Mouse (Mus musculus) megakaryocyte, embryonic 14.5 days (primary cell): ENCODE measurements around the gene Myo6. TPM values are rescaled to one million over a fixed set of nuclear protein-coding genes. Genes with fewer than 3 reads are reported as not detected.
"Not testable (repeated sequence)": the region's sequence is repeated elsewhere in the genome, so short reads cannot be mapped to it uniquely, and the experiment has no call there.

Source experiments
- H3K27me3 ChIP-seq: replicated peaks from 2 replicates; pipeline ENCODE3; 2012; ENCODE audit warnings: inconsistent platforms
- H3K36me3 ChIP-seq: replicated peaks from 2 replicates; pipeline ENCODE3; 2012; ENCODE audit warnings: low read length, inconsistent platforms, mixed read lengths
- H3K4me1 ChIP-seq: 2 replicates; pipeline ENCODE4 v1.6.1; 2012; ENCODE audit warnings: inconsistent platforms
- H3K4me3 ChIP-seq: replicated peaks from 2 replicates; pipeline ENCODE3; 2012; ENCODE audit warnings: moderate library complexity, mild to moderate bottlenecking, inconsistent platforms
- H3K9me3 ChIP-seq: 2 replicates; pipeline ENCODE4 v1.6.1; 2012; ENCODE audit warnings: inconsistent platforms
- FLI1 ChIP-seq: IDR thresholded peaks from 2 replicates; pipeline ENCODE4 v1.6.1; 2012; ENCODE audit warnings: low read length, inconsistent platforms, mixed read lengths
- GATA1 ChIP-seq: IDR thresholded peaks from 3 replicates; pipeline ENCODE4 v1.6.1; 2012; ENCODE audit warnings: mixed read lengths, low read length, inconsistent platforms, borderline replicate concordance
- polyA plus RNA-seq: library from polyadenylated mRNA; stranded (reverse); fragments of >175 nt; gene quantifications from 2 replicates; pipeline ENCODE4 v1.2.3, GENCODE M21; 2012; ENCODE audit warnings: low replicate concordance; ENCODE audit not compliant: insufficient read depth

Myo6 gene
- polyA plus RNA-seq, 1 experiment, result 25.5 TPM

DNA sequence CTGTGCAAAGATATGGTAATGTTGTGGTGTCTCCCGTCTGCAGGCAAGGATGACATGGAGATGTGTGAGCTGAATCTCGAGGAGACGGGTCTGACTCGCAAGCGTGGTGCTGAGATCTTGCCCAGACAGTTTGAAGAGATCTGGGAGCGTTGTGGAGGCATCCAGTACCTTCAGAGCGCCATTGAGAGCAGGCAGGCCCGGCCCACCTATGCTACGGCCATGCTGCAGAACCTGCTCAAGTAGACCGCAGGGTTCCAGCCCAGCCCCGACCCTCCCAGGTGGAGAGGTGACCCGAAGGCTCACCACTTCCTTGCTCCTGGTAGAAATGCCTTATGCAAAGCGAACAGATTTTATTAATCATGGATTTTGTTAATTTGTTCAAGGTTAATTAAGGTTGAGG, 142.8 kb downstream of the Myo6 start:
- Histone ChIP-seq H3K4me1 (no peaks in the 10 kb centered on the region), H3K4me3 (no peak overlapping the region), H3K27me3 (no peaks in the 10 kb centered on the region), H3K9me3 (no peaks in the 10 kb centered on the region), H3K36me3 (peaks cover 28% of the 10 kb centered on the region)
- TF ChIP-seq GATA1, result no peak
- no peak for TF ChIP-seq FLI1

DNA sequence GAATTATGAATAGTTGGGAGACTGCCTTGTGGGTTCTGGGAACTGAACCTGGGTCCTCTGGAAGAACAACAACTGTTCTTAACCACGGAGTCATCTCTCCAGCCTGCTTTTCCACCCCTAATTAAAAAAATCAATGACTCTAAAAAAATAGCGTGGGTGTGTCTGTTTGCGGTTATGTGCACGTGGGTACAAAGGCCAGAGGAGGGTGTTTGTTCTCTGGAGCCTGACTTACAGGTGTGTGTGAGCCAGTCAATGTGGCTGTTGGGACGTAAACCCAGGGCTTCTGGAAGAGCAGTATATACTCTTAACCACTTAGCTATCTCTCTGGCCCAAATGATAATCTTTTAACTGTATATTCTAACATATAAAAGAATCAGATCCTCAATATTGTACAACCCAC, 148.8 kb downstream of the Myo6 start:
- Histone ChIP-seq H3K9me3 (no peaks in the 10 kb centered on the region), H3K36me3 (peaks cover 9% of the 10 kb centered on the region), H3K4me3 (no peak overlapping the region), H3K27me3 (no peaks in the 10 kb centered on the region), H3K4me1 (no peaks in the 10 kb centered on the region)
- TF ChIP-seq GATA1, result no peak
- no peak for TF ChIP-seq FLI1

DNA sequence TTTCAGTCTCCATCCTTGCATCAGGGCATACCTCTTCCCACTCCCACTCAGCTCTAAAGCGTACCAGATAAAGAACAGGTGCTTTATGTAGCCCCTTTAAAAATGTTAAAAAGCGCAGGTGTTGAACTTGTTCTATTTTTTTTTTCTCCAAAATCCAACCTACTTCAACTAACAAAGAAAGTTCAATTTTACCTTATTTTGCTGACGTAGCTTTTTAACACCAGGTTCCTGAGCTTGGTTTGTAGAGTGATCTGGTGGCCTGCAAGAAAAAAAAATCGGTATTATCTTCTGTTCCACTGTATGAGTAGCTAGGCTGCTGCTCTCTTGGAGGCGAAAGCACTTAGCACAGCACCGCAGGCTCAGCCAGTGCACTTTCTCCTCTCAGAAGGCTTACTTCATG, 151.1 kb downstream of the Myo6 start:
- H3K36me3 ChIP-seq, result peaks cover 2% of the 10 kb centered on the region
- H3K4me3 ChIP-seq, result no peak overlapping the region
- H3K9me3 ChIP-seq, result no peaks in the 10 kb centered on the region
- TF ChIP-seq GATA1 (no peak), FLI1 (no peak)
- no peaks in the 10 kb centered on the region for H3K27me3 ChIP-seq
- H3K4me1 ChIP-seq, result no peaks in the 10 kb centered on the region

DNA sequence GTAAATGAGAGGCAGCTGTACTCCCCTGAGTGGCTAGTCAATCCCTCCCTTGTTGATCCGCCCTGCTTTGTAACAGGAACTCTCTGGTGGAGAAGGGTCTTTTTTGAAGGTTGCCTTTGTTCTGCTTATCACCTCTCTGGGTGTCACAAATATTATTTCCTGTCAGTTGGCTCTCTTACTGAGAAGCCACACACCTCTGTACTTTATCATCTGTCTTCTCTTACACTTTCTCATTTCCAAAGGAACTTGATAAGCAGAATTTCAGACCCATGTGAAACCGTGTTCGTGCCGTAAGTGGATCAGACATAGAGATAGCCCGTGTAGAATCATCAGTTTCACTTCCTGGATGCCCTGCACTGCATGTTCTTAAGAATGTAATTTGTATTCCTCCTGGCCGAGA, 153.2 kb downstream of the Myo6 start:
- no peaks in the 10 kb centered on the region for H3K27me3 ChIP-seq
- H3K36me3 ChIP-seq, result no peaks in the 10 kb centered on the region
- H3K4me1 ChIP-seq, result no peaks in the 10 kb centered on the region
- no peaks in the 10 kb centered on the region for H3K9me3 ChIP-seq
- H3K4me3 ChIP-seq, result no peak overlapping the region
- no peak for TF ChIP-seq GATA1

DNA sequence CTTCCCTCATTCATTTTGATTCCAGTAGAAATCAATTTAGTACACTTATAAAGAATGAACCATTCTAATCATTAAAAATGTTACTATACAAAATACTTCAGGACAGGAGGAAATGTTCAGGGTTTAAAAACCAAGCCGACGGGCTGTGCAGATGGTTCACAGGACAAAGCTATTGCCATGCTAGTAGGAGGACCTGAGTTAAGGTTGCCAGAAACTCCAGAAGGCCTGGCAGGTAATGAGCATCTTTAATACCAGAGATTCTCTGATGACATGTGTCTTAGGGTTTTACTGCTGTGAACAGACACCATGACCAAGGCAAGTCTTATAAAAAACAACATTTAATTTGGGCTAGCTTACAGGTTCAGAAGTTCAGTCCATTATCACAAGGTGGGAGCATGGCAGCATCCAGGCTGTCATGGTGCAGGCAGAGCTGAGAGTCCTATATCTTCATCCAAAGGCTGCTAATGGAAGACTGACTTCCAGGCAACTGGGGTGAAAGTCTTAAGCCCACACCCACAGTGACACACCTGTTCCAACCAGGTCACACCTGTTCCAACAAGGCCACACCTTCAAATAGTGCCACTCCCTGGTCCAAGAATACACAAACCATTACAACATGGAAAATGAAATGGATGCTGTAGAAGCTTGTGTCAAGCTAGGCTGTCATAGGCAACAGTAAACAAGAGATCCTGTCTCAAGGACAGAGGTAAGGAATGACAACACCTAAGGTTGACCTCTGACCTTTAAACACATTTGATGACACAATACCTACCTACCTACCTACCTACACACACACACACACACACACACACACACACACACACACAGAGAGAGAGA, 156.4 kb downstream of the Myo6 start:
- not testable (repeated sequence) for H3K9me3 ChIP-seq, H3K27me3 ChIP-seq, H3K4me3 ChIP-seq, H3K4me1 ChIP-seq, H3K36me3 ChIP-seq

DNA sequence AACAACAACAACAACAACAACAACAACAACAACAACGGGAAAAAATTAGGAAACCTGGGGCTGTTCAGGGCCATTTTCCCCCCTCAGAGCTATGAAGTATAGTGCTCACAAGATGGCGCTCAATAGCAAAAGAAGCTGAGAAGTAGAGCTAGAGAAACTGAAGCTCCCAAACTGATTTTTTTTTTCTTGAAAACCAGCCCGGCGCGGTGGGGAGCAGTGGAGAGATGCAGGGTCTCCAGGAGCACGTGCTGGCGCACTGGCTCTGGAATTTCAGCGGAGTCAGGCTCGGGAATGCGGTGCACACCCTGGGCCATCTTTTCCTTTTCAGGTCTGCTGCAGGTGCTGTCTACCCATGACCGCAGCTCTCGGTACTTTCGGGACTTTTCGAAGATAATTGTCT, 167.3 kb downstream of the Myo6 start:
- Histone ChIP-seq H3K36me3 (no peaks in the 10 kb centered on the region), H3K9me3 (no peaks in the 10 kb centered on the region), H3K4me3 (peak overlapping the region; percentile 88), H3K4me1 (peaks cover 15% of the 10 kb centered on the region), H3K27me3 (peaks cover 12% of the 10 kb centered on the region)
- TF ChIP-seq GATA1, result no peak
- TF ChIP-seq FLI1, result no peak

DNA sequence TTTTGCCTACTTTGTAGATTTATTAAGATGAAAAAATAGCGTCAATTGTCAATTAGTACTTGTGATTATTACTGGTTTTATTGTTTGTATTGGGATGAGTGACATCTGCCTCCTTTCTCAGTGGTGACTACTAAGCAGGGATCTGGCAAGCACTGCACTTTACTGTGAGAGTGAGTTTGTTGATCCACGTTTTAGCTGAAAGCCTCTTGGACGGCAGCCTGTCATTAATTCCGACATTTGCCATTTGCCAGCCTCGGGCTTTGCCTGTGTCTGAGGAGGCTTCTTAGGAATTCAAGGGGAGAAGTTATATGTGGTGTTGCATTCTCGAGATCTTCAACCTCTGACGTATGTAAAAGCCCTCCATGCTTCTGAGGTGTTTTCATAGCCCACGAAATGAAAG, 168.6 kb downstream of the Myo6 start:
- TF ChIP-seq GATA1, result no peak
- no peak for TF ChIP-seq FLI1
- Histone ChIP-seq H3K9me3 (no peaks in the 10 kb centered on the region), H3K36me3 (no peaks in the 10 kb centered on the region), H3K27me3 (peaks cover 12% of the 10 kb centered on the region), H3K4me3 (no peak overlapping the region), H3K4me1 (peaks cover 15% of the 10 kb centered on the region)

DNA sequence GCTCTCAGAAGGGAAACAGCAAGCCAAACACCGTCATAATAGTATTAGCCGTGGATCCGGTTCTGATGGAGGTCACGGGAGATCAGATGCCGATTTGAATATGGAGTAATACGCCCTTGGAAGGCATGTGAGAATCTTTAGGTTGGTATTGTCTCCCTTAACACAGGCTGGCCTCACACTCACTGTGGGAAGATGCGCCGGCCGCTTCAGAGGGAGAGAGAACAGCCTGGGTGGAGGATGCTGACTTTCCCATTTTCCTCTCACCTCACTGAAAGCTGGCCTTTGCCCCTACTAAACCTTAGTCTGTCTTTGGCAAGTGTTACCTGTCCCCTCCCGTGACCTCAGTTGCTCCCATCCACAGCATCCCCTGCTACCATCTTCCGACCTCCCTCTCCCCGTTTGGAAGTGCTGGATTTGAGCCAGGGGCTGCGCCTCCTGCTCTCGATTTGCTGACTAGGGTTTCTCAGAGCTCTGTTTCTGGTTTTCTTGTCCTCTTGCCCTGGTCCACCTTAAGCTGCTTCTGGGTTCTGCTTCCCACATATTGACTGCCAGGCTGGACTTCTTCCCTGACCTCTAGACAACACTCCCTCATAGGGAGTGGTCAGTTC, 169.3 kb downstream of the Myo6 start:
- TF ChIP-seq FLI1 (no peak), GATA1 (no peak)

DNA sequence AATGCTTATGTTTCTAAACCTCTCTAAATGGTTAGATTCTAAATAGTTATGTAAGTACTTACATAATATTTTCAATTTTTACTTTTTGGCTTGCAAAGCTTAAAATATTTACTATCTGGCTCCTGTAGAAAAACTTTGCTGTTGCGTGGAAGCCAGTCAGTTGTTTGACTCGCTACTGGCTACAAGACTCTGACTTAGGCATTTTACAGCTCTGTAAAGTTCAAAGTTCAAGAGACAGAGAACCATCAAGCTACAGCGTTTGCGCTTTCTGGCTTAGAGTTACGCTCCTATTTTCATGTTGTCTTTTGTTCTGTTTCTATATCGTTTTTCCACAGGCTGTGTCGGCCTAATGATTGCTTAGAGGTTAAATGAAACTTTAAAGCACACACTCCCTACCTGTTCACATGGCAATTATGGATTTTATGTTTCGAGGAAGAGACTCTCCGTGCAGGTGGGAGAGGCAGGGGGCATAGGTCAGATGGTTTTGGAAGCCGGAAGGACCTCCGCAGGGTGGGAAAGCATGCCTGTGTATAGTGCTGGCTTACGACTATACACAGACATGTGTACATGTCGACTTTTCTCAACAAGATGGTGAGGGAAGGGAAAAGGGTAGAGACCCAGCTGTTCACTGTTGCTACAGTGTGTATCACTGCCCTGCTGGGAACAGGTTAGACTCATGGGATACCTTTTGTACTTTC, 171.0 kb downstream of the Myo6 start:
- Histone ChIP-seq H3K36me3 (no peaks in the 10 kb centered on the region), H3K9me3 (0 out of 2 replicates have a peak, but pooled peaks cover 3% of the 10 kb centered on the region), H3K27me3 (peaks cover 16% of the 10 kb centered on the region), H3K4me3 (no peak overlapping the region), H3K4me1 (peaks cover 15% of the 10 kb centered on the region)
- no peak for TF ChIP-seq FLI1
- no peak for TF ChIP-seq GATA1

More for the DNA sequence above, 169.3 kb downstream of the Myo6 start:
- Histone ChIP-seq H3K27me3 (peaks cover 12% of the 10 kb centered on the region), H3K9me3 (no peaks in the 10 kb centered on the region), H3K4me3 (no peak overlapping the region), H3K36me3 (no peaks in the 10 kb centered on the region), H3K4me1 (peaks cover 15% of the 10 kb centered on the region)

DNA sequence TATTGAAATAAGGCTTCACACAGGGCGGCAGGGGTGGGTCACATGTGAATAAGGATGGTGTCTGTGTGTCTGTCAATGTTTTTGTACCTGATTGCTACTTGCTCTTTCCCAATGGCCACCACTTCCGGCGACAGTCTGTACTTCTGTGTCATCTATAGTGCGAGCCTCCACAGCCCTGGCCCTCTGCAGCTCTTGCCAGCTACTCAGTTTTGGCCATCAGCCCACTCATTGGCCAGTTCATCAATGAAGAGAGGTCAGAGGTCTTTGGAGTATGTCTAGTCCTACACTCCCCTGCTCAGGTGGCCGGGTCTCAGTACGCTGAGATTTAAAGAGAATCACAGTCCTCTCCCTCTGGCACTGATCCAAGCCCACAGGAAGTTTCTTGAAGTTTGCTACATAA, 173.2 kb downstream of the Myo6 start:
- Histone ChIP-seq H3K9me3 (0 out of 2 replicates have a peak, but pooled peaks cover 3% of the 10 kb centered on the region), H3K4me3 (no peak overlapping the region), H3K36me3 (no peaks in the 10 kb centered on the region), H3K4me1 (peaks cover 7% of the 10 kb centered on the region; the same call in 1 of the 2 replicates), H3K27me3 (peaks cover 12% of the 10 kb centered on the region)
- TF ChIP-seq GATA1, result no peak
- TF ChIP-seq FLI1, result no peak
